Mouse (Mus musculus) intestine, embryonic 16.5 days (tissue): ENCODE results near the gene Rhod. TPM values are rescaled to one million over a fixed set of nuclear protein-coding genes. Genes with fewer than 3 reads are reported as not detected.

Experiments
- ATAC-seq: fragments of 200-750 bp; cut with Nextera tagmentation; 2 replicates; pipeline ENCODE4 v1.8.0; 2017; ENCODE audit warnings: moderate TSS enrichment, moderate library complexity
- H3K27ac ChIP-seq: fragments of 300-500 bp; sonication (generic); 2 replicates; pipeline ENCODE4 v1.5.1; 2014; ENCODE audit warnings: mild to moderate bottlenecking, low read length
- H3K27me3 ChIP-seq: fragments of 300-500 bp; sonication (generic); replicated peaks from 2 replicates; pipeline ENCODE4 v1.6.1; 2014; ENCODE audit warnings: low read length, control low read depth, mixed read lengths; ENCODE audit not compliant: control insufficient read depth, insufficient read depth
- H3K36me3 ChIP-seq: fragments of 300-500 bp; sonication (generic); 2 replicates; pipeline ENCODE4 v1.6.1; 2014; ENCODE audit warnings: low read length, control low read depth; ENCODE audit not compliant: control insufficient read depth, insufficient read depth
- H3K4me1 ChIP-seq: fragments of 300-500 bp; sonication (generic); 2 replicates; pipeline ENCODE4 v1.6.1; 2014; ENCODE audit warnings: low read length, control low read depth, mixed read lengths; ENCODE audit not compliant: control insufficient read depth, insufficient read depth
- H3K4me2 ChIP-seq: fragments of 300-500 bp; sonication (generic); 2 replicates; pipeline ENCODE4 v1.6.1; 2014; ENCODE audit warnings: low read depth, low read length, control low read depth
- H3K4me3 ChIP-seq: fragments of 300-500 bp; sonication (generic); 2 replicates; pipeline ENCODE4 v1.5.1; 2014; ENCODE audit warnings: mild to moderate bottlenecking, low read length
- H3K9ac ChIP-seq: fragments of 300-500 bp; sonication (generic); 2 replicates; pipeline ENCODE4 v1.6.1; 2014; ENCODE audit warnings: low read depth, low read length
- H3K9me3 ChIP-seq: fragments of 300-500 bp; sonication (generic); 2 replicates; pipeline ENCODE4 v1.6.1; 2016; ENCODE audit warnings: low read length, control low read depth; ENCODE audit not compliant: control insufficient read depth
- WGBS: fragments of 180-500 bp; shearing (Covaris S2); extraction: QIAGEN DNeasy Blood & Tissue Kit; methylation state at CpG from one replicate; pipeline ENCODE4 v1.1.7; 2014; 5-methylcytosine and 5-hydroxymethylcytosine counted together
- polyA plus RNA-seq: library from polyadenylated mRNA; unstranded; fragments of >200 nt; fragmentation: Nextera tagmentation; extraction: Ambion mirVana; gene quantifications from 2 replicates; pipeline ENCODE4 v1.2.1, GENCODE M21; 2015

Gene Rhod
- polyA plus RNA-seq, 1 experiment from 2014 or later = 28.2 TPM

DNA sequence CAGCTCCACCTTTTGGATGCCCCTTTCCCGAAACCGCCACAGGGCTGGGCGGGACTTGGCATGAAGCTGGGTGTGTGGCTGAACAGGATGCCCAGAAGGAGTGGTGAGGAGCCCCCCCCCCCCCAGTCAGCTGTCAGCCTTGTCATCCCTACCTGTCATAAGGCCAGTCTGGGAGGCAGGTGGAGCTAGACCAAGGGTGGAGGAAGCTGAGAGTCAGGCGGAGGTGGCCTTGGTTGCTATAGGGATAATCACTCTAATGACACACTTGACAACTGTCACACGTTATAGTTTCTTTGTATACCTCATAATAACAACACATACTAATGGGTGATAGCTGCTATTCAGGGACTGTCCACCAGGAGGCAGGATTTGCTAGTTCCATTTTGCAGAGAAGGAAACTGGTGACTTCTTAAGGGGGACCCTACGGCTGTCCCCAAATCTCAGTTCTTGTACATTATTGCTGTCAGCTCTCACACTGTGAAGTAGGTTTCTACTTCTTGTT, 1.9 kb upstream of the Rhod start:
- ATAC-seq = peak; percentile 47
- peaks cover 33% of the 10 kb centered on the region for H3K4me1 ChIP-seq
- H3K4me2 ChIP-seq = 0 out of 2 replicates have a peak overlapping the region, but pooled peaks have one; percentile 88
- H3K36me3 ChIP-seq = no peaks in the 10 kb centered on the region
- no peaks in the 10 kb centered on the region for H3K27me3 ChIP-seq
- no peaks in the 10 kb centered on the region for H3K9me3 ChIP-seq
- WGBS = 34% methylated on average over 6 of the region's 6 CpGs
- H3K4me3 ChIP-seq = no peak overlapping the region
- H3K27ac ChIP-seq = peak overlapping the region; percentile 67
- no peak overlapping the region for H3K9ac ChIP-seq

DNA sequence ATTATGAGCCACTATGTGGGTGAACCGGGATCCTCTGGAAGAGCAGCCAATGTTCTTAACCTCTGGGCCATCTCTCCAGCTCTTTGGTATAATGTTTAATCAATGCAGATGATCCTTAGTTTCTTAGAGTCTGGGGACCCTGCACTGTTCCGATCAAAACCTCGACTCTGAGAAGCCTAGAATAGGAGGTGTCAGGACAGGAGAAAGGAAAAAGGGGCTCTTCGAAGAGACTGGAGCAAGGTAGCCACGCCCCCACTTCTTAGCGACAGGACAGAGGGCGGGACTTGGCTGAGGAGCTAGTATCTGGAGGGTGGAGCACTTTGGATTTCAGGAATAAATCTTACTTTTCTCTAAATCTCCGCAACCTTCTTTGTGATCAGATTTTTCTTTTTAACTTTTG, 990 bp upstream of the Rhod start:
- no peak for ATAC-seq
- H3K36me3 ChIP-seq = no peaks in the 10 kb centered on the region
- H3K4me1 ChIP-seq = peaks cover 35% of the 10 kb centered on the region
- H3K4me2 ChIP-seq = peak overlapping the region; percentile 88
- H3K9me3 ChIP-seq = no peaks in the 10 kb centered on the region
- no peak overlapping the region for H3K9ac ChIP-seq
- peak overlapping the region; percentile 79 for H3K4me3 ChIP-seq
- whole genome bisulfite sequencing = 8% methylated on average over 8 of the region's 8 CpGs
- H3K27ac ChIP-seq = peak overlapping the region; percentile 38; the same call in 1 of the 2 replicates
- no peaks in the 10 kb centered on the region for H3K27me3 ChIP-seq

DNA sequence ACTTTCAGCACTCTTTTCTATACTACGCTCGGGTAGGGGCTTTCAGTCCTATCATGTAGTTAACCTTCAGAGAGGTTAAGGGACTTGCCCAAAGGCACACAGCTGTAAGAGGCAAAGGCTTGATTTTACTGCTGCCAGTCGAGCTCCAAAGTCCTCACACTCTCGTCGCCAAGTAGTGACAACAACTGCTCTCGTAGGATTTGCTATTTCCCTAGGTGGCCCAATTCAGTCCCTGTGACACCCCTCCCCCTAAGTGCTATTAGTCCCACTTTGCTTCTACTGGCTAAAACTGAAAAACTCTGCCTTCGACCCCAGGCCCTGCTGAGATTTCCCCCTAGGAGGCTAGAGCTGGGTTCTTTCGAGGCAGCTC, 456 bp downstream of the Rhod start:
- Histone ChIP-seq H3K9ac (peak overlapping the region; percentile 81), H3K36me3 (no peaks in the 10 kb centered on the region), H3K27ac (peak overlapping the region; percentile 53), H3K27me3 (no peaks in the 10 kb centered on the region), H3K4me1 (peaks cover 35% of the 10 kb centered on the region), H3K4me2 (peak overlapping the region; percentile 88), H3K9me3 (no peaks in the 10 kb centered on the region), H3K4me3 (peak overlapping the region; percentile 79)
- 6% methylated on average over 8 of the region's 8 CpGs for WGBS
- ATAC-seq = no peak

DNA sequence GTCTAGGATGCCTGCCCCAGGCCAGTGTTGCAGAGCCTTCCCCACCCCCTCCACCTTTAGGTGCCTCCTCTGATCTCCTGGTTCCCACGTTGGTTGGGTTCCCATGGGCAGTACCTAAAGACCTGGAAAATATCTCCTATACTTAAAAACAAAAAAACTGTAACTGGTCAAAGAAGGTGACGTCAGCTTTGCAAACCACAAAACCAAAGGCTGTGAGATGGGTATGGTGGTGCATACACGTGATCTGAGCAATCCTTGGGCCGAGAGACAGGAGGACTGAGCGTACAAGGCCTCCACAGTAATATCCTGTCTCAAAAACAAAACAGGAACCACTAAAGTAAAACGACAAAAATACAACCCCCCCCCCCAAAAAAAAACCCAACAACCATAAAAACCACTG, 1.3 kb downstream of the Rhod start:
- ATAC-seq = no peak
- 78% methylated on average over 6 of the region's 6 CpGs for WGBS
- no peak overlapping the region for H3K4me2 ChIP-seq
- no peaks in the 10 kb centered on the region for H3K9me3 ChIP-seq
- no peak overlapping the region for H3K9ac ChIP-seq
- peaks cover 35% of the 10 kb centered on the region for H3K4me1 ChIP-seq
- H3K36me3 ChIP-seq = no peaks in the 10 kb centered on the region
- no peak overlapping the region for H3K27ac ChIP-seq
- no peak overlapping the region for H3K4me3 ChIP-seq
- H3K27me3 ChIP-seq = no peaks in the 10 kb centered on the region

DNA sequence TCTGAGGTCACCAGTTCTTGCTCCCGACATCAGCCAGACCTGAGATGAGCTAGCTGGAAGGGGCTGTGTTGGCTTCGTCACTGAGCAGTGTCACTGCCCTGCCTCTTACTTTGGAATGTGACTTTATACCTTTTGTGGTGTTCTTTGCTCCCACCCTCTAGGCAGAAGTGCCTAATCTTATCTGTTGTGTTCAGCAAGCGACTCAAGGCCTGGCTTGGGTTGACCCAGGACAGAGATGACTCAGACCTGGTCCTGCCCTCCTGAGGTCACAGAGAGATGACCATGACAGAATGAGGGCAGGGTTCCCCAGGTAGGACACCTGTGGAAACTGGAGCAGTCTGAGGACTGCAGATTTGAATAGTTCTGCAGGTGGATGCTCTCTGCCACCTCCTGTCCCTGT, 3.0 kb downstream of the Rhod start:
- H3K4me2 ChIP-seq = no peak overlapping the region
- 80% methylated on average over 3 of the region's 3 CpGs for WGBS
- H3K36me3 ChIP-seq = 0 out of 2 replicates have a peak, but pooled peaks cover 3% of the 10 kb centered on the region
- H3K27ac ChIP-seq = no peak overlapping the region
- no peak for ATAC-seq
- H3K4me1 ChIP-seq = peaks cover 25% of the 10 kb centered on the region
- no peak overlapping the region for H3K9ac ChIP-seq
- H3K9me3 ChIP-seq = no peaks in the 10 kb centered on the region
- no peak overlapping the region for H3K4me3 ChIP-seq
- no peaks in the 10 kb centered on the region for H3K27me3 ChIP-seq

DNA sequence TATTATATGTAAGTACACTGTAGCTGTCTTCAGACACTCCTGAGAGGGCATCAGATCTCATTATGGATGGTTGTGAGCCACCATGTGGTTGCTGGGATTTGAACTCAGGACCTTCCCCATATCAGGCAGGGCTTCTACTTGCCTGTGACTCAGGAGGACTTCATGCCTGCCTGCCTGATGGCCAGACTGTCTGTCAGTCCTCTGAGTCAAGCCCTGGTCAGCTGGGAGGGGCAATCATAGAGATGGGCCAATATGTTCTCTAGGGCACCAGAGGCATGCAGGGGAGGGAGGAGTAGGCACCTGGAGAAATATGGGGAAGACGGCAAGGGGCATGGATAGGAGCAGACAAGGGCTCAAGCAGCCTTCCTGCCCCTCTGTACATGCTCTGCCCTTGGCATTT, 4.2 kb downstream of the Rhod start:
- Histone ChIP-seq H3K4me1 (peaks cover 14% of the 10 kb centered on the region), H3K4me2 (no peak overlapping the region), H3K9me3 (no peaks in the 10 kb centered on the region), H3K27me3 (no peaks in the 10 kb centered on the region), H3K36me3 (0 out of 2 replicates have a peak, but pooled peaks cover 3% of the 10 kb centered on the region), H3K9ac (no peak overlapping the region), H3K4me3 (no peak overlapping the region), H3K27ac (no peak overlapping the region)
- WGBS = 90% methylated on average over 1 of the region's 1 CpGs
- ATAC-seq = no peak

DNA sequence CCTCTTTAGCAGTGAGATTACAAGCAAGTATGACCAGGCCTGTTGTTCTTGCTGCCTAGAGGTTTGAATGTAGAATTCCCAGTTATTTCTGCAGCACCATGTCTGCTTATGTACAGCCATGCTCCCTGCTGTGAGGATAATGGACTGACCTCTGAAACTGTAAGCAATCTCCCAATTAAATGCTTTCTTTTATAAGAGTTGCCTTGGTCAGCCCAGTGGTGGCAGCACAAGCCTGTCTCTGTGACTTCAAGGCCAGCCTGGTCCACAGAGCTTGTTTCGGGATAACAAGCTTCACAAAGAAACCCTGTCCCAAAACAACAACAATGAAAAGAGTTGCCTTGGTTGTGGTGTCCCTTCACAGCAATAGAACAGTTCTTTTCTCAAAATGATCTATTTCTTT, 5.5 kb downstream of the Rhod start:
- no peaks in the 10 kb centered on the region for H3K9me3 ChIP-seq
- WGBS = 84% methylated on average over 1 of the region's 1 CpGs
- peaks cover 7% of the 10 kb centered on the region; the same call in 1 of the 2 replicates for H3K4me1 ChIP-seq
- no peaks in the 10 kb centered on the region for H3K27me3 ChIP-seq
- no peak overlapping the region for H3K4me2 ChIP-seq
- H3K36me3 ChIP-seq = 0 out of 2 replicates have a peak, but pooled peaks cover 3% of the 10 kb centered on the region
- no peak overlapping the region for H3K27ac ChIP-seq
- no peak overlapping the region for H3K4me3 ChIP-seq
- no peak for ATAC-seq
- no peak overlapping the region for H3K9ac ChIP-seq

DNA sequence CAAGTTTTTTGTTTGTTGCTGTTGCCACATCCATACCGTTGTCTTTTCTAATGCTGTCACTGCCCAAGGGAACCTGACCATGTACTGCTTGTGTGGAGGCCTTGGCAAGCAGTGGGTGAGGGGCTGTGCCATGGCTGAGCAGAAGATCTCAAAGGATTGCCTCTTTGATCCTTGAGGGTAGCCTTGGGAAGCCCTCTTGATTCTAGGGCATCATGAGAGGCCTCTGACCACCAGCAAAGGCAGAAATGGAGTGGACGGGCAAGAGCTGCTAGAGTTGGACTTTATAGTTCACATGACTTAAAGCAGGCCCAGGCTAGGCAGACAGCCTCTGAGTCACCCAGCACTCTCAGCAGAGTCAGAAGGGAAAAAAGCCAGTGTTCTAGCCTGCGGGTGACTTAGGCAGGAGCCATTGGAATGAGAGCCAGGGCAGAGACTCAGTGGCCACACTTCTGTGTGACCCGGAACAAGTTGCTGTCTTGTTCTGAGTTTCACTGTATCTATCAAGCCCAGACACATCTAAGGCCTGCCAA, 9.1 kb downstream of the Rhod start:
- 89% methylated on average over 4 of the region's 4 CpGs for WGBS
- ATAC-seq = no peak
- Histone ChIP-seq H3K27me3 (no peaks in the 10 kb centered on the region), H3K4me2 (no peak overlapping the region), H3K9me3 (no peaks in the 10 kb centered on the region), H3K4me1 (no peaks in the 10 kb centered on the region), H3K4me3 (no peak overlapping the region), H3K36me3 (0 out of 2 replicates have a peak, but pooled peaks cover 3% of the 10 kb centered on the region), H3K9ac (no peak overlapping the region), H3K27ac (no peak overlapping the region)

DNA sequence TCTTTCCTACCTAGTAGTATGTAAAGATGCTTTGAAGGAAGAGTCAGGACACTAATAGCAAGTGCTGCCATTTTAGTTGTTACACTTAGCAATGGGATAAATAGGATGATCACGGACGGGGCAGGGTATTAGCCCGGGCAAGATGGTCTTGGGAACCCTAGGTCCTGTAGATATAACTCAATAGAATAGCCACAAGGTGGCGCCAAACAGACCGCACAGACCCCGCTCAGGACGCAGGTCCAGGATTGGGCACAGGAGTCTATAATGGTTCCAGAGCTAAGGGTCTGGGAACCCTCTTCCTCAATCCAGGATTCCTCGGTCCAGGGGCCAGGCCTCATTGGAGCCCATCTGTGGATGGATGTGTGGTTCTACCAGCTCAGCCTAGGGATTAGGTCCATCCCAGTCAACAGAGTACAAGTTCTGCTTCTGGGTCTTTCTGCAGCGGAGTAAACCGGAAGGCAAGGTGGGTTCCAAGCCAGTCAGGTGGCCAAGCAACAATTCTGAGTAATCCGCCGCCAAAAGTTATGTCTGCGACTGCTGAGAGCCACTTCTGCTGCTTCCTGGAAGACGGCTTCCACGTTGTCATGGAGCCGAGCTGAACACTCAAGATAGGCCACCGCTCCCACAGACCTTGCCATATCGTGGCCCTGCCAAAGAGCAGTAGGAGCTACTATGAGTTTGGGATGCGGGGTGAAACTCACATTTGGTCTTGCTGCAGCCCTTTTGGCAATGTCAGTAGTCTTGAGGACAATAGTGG, 13.4 kb downstream of the Rhod start:
- no peak overlapping the region for H3K27ac ChIP-seq
- no peak overlapping the region for H3K4me2 ChIP-seq
- ATAC-seq = peak; percentile 33; the same call in 1 of the 2 replicates
- H3K4me1 ChIP-seq = no peaks in the 10 kb centered on the region
- H3K36me3 ChIP-seq = no peaks in the 10 kb centered on the region
- H3K9me3 ChIP-seq = no peaks in the 10 kb centered on the region
- no peak overlapping the region for H3K4me3 ChIP-seq
- no peak overlapping the region for H3K9ac ChIP-seq
- H3K27me3 ChIP-seq = no peaks in the 10 kb centered on the region
- 77% methylated on average over 19 of the region's 19 CpGs for WGBS
